Mouse (Mus musculus) stomach, embryonic 14.5 days (tissue): ENCODE data around the gene Uroc1. TPM values are rescaled to one million over a fixed set of nuclear protein-coding genes. Genes with fewer than 3 reads are reported as not detected.

Experiments
- ATAC-seq: fragments of 200-750 bp; cut with Nextera tagmentation; 2 replicates; pipeline ENCODE4 v1.8.0; 2017; ENCODE audit warnings: low read depth, moderate TSS enrichment; ENCODE audit not compliant: insufficient number of reproducible peaks, insufficient read depth, low FRiP score
- H3K27ac ChIP-seq: fragments of 300-500 bp; sonication (generic); 2 replicates; pipeline ENCODE4 v1.5.1; 2014; ENCODE audit warnings: mild to moderate bottlenecking, low read length, moderate library complexity, mixed read lengths
- H3K27me3 ChIP-seq: fragments of 300-500 bp; sonication (generic); 2 replicates; pipeline ENCODE4 v1.6.1; 2014; ENCODE audit warnings: low read length, control low read depth, mixed read lengths; ENCODE audit not compliant: control insufficient read depth, insufficient read depth
- H3K36me3 ChIP-seq: fragments of 300-500 bp; sonication (generic); 2 replicates; pipeline ENCODE4 v1.6.1; 2014; ENCODE audit warnings: mild to moderate bottlenecking, control low read depth, low read length, moderate library complexity, mixed read lengths; ENCODE audit not compliant: control insufficient read depth, insufficient read depth
- H3K4me1 ChIP-seq: fragments of 300-500 bp; sonication (generic); 2 replicates; pipeline ENCODE4 v1.6.1; 2014; ENCODE audit warnings: low read length, control low read depth, mixed read lengths; ENCODE audit not compliant: control insufficient read depth, insufficient read depth
- H3K4me2 ChIP-seq: fragments of 300-500 bp; sonication (generic); replicated peaks from 2 replicates; pipeline ENCODE4 v1.6.1; 2014; ENCODE audit warnings: low read depth, low read length, control low read depth
- H3K4me3 ChIP-seq: fragments of 300-500 bp; sonication (generic); 2 replicates; pipeline ENCODE4 v1.5.1; 2014; ENCODE audit warnings: low read depth, low read length, control low read depth
- H3K9ac ChIP-seq: fragments of 300-500 bp; sonication (generic); replicated peaks from 2 replicates; pipeline ENCODE4 v1.6.1; 2014; ENCODE audit warnings: low read depth, mild to moderate bottlenecking, control low read depth, low read length, moderate library complexity, mixed read lengths
- H3K9me3 ChIP-seq: fragments of 300-500 bp; sonication (generic); 2 replicates; pipeline ENCODE4 v1.6.1; 2016; ENCODE audit warnings: low read depth, low read length, control low read depth; ENCODE audit not compliant: control insufficient read depth
- WGBS: fragments of 180-500 bp; shearing (Covaris S2); extraction: QIAGEN DNeasy Blood & Tissue Kit; methylation state at CpG from one replicate; pipeline ENCODE4 v1.1.7; 2014; 5-methylcytosine and 5-hydroxymethylcytosine counted together
- polyA plus RNA-seq: library from polyadenylated mRNA; unstranded; fragments of >200 nt; fragmentation: Nextera tagmentation; extraction: Ambion mirVana; gene quantifications from 2 replicates; pipeline ENCODE4 v1.2.1, GENCODE M21; 2014

Uroc1 gene
- polyA plus RNA-seq, 1 experiment from 2014 or later: not detected

GRCm38 (mm10) chr6:90334244-90334643, 1.2 kb downstream of the Uroc1 start:
- no peaks in the 10 kb centered on the region for H3K27me3 ChIP-seq
- H3K4me3 ChIP-seq: no peak overlapping the region
- no peak overlapping the region for H3K9ac ChIP-seq
- H3K4me1 ChIP-seq: no peaks in the 10 kb centered on the region
- no peak overlapping the region for H3K4me2 ChIP-seq
- no peaks in the 10 kb centered on the region for H3K9me3 ChIP-seq
- no peaks in the 10 kb centered on the region for H3K36me3 ChIP-seq
- H3K27ac ChIP-seq: no peak overlapping the region
- 68% methylated on average over 3 of the region's 3 CpGs for WGBS
- ATAC-seq: no peak

GRCm38 (mm10) chr6:90342343-90342742, 9.3 kb downstream of the Uroc1 start:
- Histone ChIP-seq H3K36me3 (no peaks in the 10 kb centered on the region), H3K27me3 (no peaks in the 10 kb centered on the region), H3K27ac (no peak overlapping the region), H3K4me1 (no peaks in the 10 kb centered on the region), H3K4me2 (no peak overlapping the region), H3K9ac (no peak overlapping the region), H3K9me3 (no peaks in the 10 kb centered on the region), H3K4me3 (no peak overlapping the region)
- 74% methylated on average over 2 of the region's 2 CpGs for WGBS
- no peak for ATAC-seq

GRCm38 (mm10) chr6:90347183-90347582, 14.1 kb downstream of the Uroc1 start:
- no peak overlapping the region for H3K9ac ChIP-seq
- 75% methylated on average over 4 of the region's 4 CpGs for WGBS
- H3K27me3 ChIP-seq: no peaks in the 10 kb centered on the region
- H3K27ac ChIP-seq: no peak overlapping the region
- no peak for ATAC-seq
- no peak overlapping the region for H3K4me2 ChIP-seq
- H3K4me3 ChIP-seq: no peak overlapping the region
- H3K9me3 ChIP-seq: no peaks in the 10 kb centered on the region
- H3K4me1 ChIP-seq: no peaks in the 10 kb centered on the region
- no peaks in the 10 kb centered on the region for H3K36me3 ChIP-seq

- ATAC-seq: no peak
- Histone ChIP-seq H3K4me3 (no peak overlapping the region), H3K36me3 (no peaks in the 10 kb centered on the region), H3K9ac (no peak overlapping the region), H3K4me1 (no peaks in the 10 kb centered on the region), H3K27me3 (no peaks in the 10 kb centered on the region), H3K9me3 (no peaks in the 10 kb centered on the region), H3K27ac (no peak overlapping the region), H3K4me2 (no peak overlapping the region)
- WGBS: 77% methylated on average over 4 of the region's 4 CpGs
Observed at GRCm38 (mm10) chr6:90348500-90348899, 15.4 kb downstream of the Uroc1 start.

- no peaks in the 10 kb centered on the region for H3K9me3 ChIP-seq
- H3K4me2 ChIP-seq: no peak overlapping the region
- 66% methylated on average over 2 of the region's 2 CpGs for WGBS
- no peak overlapping the region for H3K9ac ChIP-seq
- no peaks in the 10 kb centered on the region for H3K36me3 ChIP-seq
- ATAC-seq: no peak
- no peak overlapping the region for H3K27ac ChIP-seq
- H3K27me3 ChIP-seq: no peaks in the 10 kb centered on the region
- H3K4me1 ChIP-seq: no peaks in the 10 kb centered on the region
- H3K4me3 ChIP-seq: no peak overlapping the region
Observed at GRCm38 (mm10) chr6:90350011-90350410, 16.9 kb downstream of the Uroc1 start.

GRCm38 (mm10) chr6:90358142-90358541, 25.1 kb downstream of the Uroc1 start:
- Histone ChIP-seq H3K9me3 (no peaks in the 10 kb centered on the region), H3K4me3 (no peak overlapping the region), H3K4me2 (no peak overlapping the region), H3K27me3 (no peaks in the 10 kb centered on the region), H3K4me1 (peaks cover 6% of the 10 kb centered on the region; the same call in 1 of the 2 replicates), H3K27ac (peak overlapping the region; percentile 4; the same call in 1 of the 2 replicates), H3K9ac (no peak overlapping the region), H3K36me3 (no peaks in the 10 kb centered on the region)
- 50% methylated on average over 5 of the region's 5 CpGs for WGBS
- no peak for ATAC-seq

- Histone ChIP-seq H3K4me2 (no peak overlapping the region), H3K9ac (no peak overlapping the region), H3K36me3 (no peaks in the 10 kb centered on the region), H3K9me3 (no peaks in the 10 kb centered on the region), H3K27ac (no peak overlapping the region), H3K4me3 (no peak overlapping the region), H3K27me3 (no peaks in the 10 kb centered on the region), H3K4me1 (peaks cover 6% of the 10 kb centered on the region; the same call in 1 of the 2 replicates)
- ATAC-seq: no peak
- WGBS: 67% methylated on average over 2 of the region's 2 CpGs
Observed at GRCm38 (mm10) chr6:90359445-90359844, 26.4 kb downstream of the Uroc1 start.

GRCm38 (mm10) chr6:90360024-90360781, 27.1 kb downstream of the Uroc1 start:
- ATAC-seq: peak; percentile 47; the same call in 1 of the 2 replicates
- H3K27ac ChIP-seq: peak overlapping the region; percentile 2; the same call in 1 of the 2 replicates
- H3K27me3 ChIP-seq: no peaks in the 10 kb centered on the region
- H3K4me2 ChIP-seq: no peak overlapping the region
- peaks cover 6% of the 10 kb centered on the region; the same call in 1 of the 2 replicates for H3K4me1 ChIP-seq
- H3K4me3 ChIP-seq: no peak overlapping the region
- no peaks in the 10 kb centered on the region for H3K9me3 ChIP-seq
- no peak overlapping the region for H3K9ac ChIP-seq
- WGBS: 38% methylated on average over 7 of the region's 7 CpGs
- no peaks in the 10 kb centered on the region for H3K36me3 ChIP-seq
